Mouse (Mus musculus): ENCODE measurements around the gene Mapk3. TPM values are rescaled to one million over a fixed set of nuclear protein-coding genes. Genes with fewer than 3 reads are reported as not detected.

Gene Mapk3
- total RNA-seq, 2 experiments from 2014 or later, result 15.7 to 21.9 TPM

GRCm38 (mm10) chr7:126780971-126781635 is 21.7 kb downstream of the Mapk3 start, which contains the start of gene Tbx6:
Tbx6 (plus strand) TSS chr7:126781483.
- intact Hi-C loops (cut with DNase I), result no loop called here
- DNase-seq, result no peak

GRCm38 (mm10) chr7:126781661-126782370 is 22.4 kb downstream of the Mapk3 start:
- intact Hi-C loops (cut with DNase I), result no loop called here

GRCm38 (mm10) chr7:126782693-126783092 is 23.3 kb downstream of the Mapk3 start:
- no peak for DNase-seq
- intact Hi-C loops (cut with DNase I), result no loop called here

More at GRCm38 (mm10) chr7:126781661-126782370, 22.4 kb downstream of the Mapk3 start:
- DNase-seq, result no peak

GRCm38 (mm10) chr7:126784469-126784868 is 25.1 kb downstream of the Mapk3 start:
- no peak for DNase-seq
- intact Hi-C loops (cut with DNase I), result no loop called here

- intact Hi-C loops (cut with DNase I), result no loop called here
- no peak for DNase-seq
Measured at GRCm38 (mm10) chr7:126785056-126785455, 25.7 kb downstream of the Mapk3 start.

GRCm38 (mm10) chr7:126786142-126786541 is 26.7 kb downstream of the Mapk3 start:
- DNase-seq, result no peak
- intact Hi-C loops (cut with DNase I), result no loop called here

GRCm38 (mm10) chr7:126789141-126789540 is 29.7 kb downstream of the Mapk3 start:
- intact Hi-C loops (cut with DNase I), result no loop called here
- no peak for DNase-seq

- intact Hi-C loops (cut with DNase I), result no loop called here
- peak; percentile 93 to 97 for DNase-seq
Measured at GRCm38 (mm10) chr7:126791851-126792720, 32.7 kb downstream of the Mapk3 start, which contains the start of gene Ppp4c. Ppp4c (minus strand) TSS chr7:126792496.

- DNase-seq, result no peak
- intact Hi-C loops (cut with DNase I), result no loop called here
Measured at GRCm38 (mm10) chr7:126792721-126793443, 33.5 kb downstream of the Mapk3 start.

GRCm38 (mm10) chr7:126793456-126794270 is 34.3 kb downstream of the Mapk3 start:
- intact Hi-C loops (cut with DNase I), result no loop called here
- no peak for DNase-seq

- intact Hi-C loops (cut with DNase I), result no loop called here
- no peak for DNase-seq
Measured at GRCm38 (mm10) chr7:126794271-126794605, 34.8 kb downstream of the Mapk3 start.

- peak in 1 of 2 experiments; percentile 35 for DNase-seq
- intact Hi-C loops (cut with DNase I), result no loop called here
Measured at GRCm38 (mm10) chr7:126795387-126796317, 36.3 kb downstream of the Mapk3 start.

GRCm38 (mm10) chr7:126796350-126796932 is 37.0 kb downstream of the Mapk3 start:
- intact Hi-C loops (cut with DNase I), result no loop called here
- peak in 1 of 2 experiments; percentile 45 for DNase-seq

GRCm38 (mm10) chr7:126797411-126798126 is 38.2 kb downstream of the Mapk3 start, which contains the start of gene Fam57b:
Fam57b (plus strand) TSS chr7:126797668.
- no peak for DNase-seq
- intact Hi-C loops (cut with DNase I), result no loop called here

- peak in 1 of 2 experiments; percentile 31 for DNase-seq
- intact Hi-C loops (cut with DNase I), result no loop called here
Measured at GRCm38 (mm10) chr7:126798127-126799049, 39.0 kb downstream of the Mapk3 start.

- intact Hi-C loops (cut with DNase I), result no loop called here
- DNase-seq, result peak; percentile 88 to 95
Measured at GRCm38 (mm10) chr7:126799050-126799467, 39.7 kb downstream of the Mapk3 start.
